Mouse (Mus musculus): Measurements from ENCODE around the gene Adgre5.

GRCm38 (mm10) chr8:83742968-83743367, 1.8 kb upstream of the Adgre5 start:
- TF ChIP-seq CTCF (conservative IDR thresholded peaks at IDR 0.05; ENCODE audit: low read length) = no peak
- no peak for TF ChIP-seq NANOG (IDR thresholded peaks at IDR 0.05; ENCODE audit: borderline replicate concordance, low read length)
